Mouse (Mus musculus): Measurements from ENCODE around the gene Sycp2l.

DNA sequence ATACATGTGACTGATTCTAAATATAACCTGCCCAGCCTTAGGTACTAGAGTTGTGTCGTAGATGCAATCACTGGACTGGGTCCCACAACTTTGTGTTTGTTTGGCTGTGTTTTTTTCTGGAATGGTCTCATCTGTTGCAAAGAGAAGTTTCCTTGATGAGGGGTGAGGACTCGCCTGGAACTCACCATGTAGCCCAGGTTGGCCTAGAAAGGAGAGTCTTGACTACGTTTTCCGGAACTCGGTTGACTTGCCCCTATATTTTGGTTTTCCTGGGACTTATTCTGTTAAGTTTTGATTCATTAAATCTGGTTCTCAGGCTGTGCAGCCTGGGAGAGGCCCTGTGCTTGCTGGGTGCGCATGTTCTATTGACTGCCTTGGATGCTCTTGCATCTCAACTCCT, 33.4 kb upstream of the Sycp2l start:
- TF ChIP-seq FLI1 (IDR thresholded peaks at IDR 0.05; ENCODE audit: low read length) (no peak), GATA1 (IDR thresholded peaks at IDR 0.05; ENCODE audit: borderline replicate concordance, low read length) (no peak)
